Mouse (Mus musculus) midbrain, embryonic 12.5 days (tissue): ENCODE results near the gene Cpne1. TPM values are rescaled to one million over a fixed set of nuclear protein-coding genes. Genes with fewer than 3 reads are reported as not detected.

ENCODE experiments used
- polyA plus RNA-seq: library from polyadenylated mRNA; unstranded; fragments of >200 nt; fragmentation: Nextera tagmentation; extraction: Ambion mirVana; gene quantifications from 2 replicates; pipeline ENCODE4 v1.2.1, GENCODE M21; 2016

The Cpne1 gene
- polyA plus RNA-seq, 1 experiment from 2014 or later: 55.5 TPM

Other genes with a start within 250 kb of the Cpne1 start
- gene Uqcc1, start 181.7 kb downstream of the Cpne1 start, polyA plus RNA-seq: 73.7 and 87.6 TPM in 2 replicates
- not detected in 2 replicates for gene Gm15557, start 171.2 kb downstream of the Cpne1 start, polyA plus RNA-seq
- 0.59 and 1.0 TPM in 2 replicates for gene Gdf5, start 166.6 kb downstream of the Cpne1 start, polyA plus RNA-seq
- gene Cep250, start 155.5 kb downstream of the Cpne1 start, polyA plus RNA-seq: 26.3 and 27.3 TPM in 2 replicates
- gene 6430550D23Rik, start 104.0 kb downstream of the Cpne1 start, polyA plus RNA-seq: 1.2 and 1.9 TPM in 2 replicates
- gene Ergic3, start 103.9 kb downstream of the Cpne1 start, polyA plus RNA-seq: 220 and 236 TPM in 2 replicates
- gene Fer1l4, start 59.0 kb downstream of the Cpne1 start, polyA plus RNA-seq: not detected in 2 replicates
- 8.6 and 8.9 TPM in 2 replicates for gene Spag4, start 46.8 kb downstream of the Cpne1 start, polyA plus RNA-seq
- gene Rbm12, start within 50 bp of the Cpne1 start, polyA plus RNA-seq: 47.4 and 49.5 TPM in 2 replicates
- gene Gm28036, start 15.1 kb upstream of the Cpne1 start, polyA plus RNA-seq: 24.0 and 33.3 TPM in 2 replicates
- gene Romo1, start 32.1 kb upstream of the Cpne1 start, polyA plus RNA-seq: 422 and 434 TPM in 2 replicates
- gene Nfs1, start 32.2 kb upstream of the Cpne1 start, polyA plus RNA-seq: 32.1 and 32.7 TPM in 2 replicates
- 697 and 698 TPM in 2 replicates for gene Rbm39, start 68.3 kb upstream of the Cpne1 start, polyA plus RNA-seq
- gene Phf20, start 84.5 kb upstream of the Cpne1 start, polyA plus RNA-seq: 91.8 and 96.6 TPM in 2 replicates
- gene Cnbd2, start 200.3 kb upstream of the Cpne1 start, polyA plus RNA-seq: 5.9 and 6.3 TPM in 2 replicates
- gene Scand1, start 200.7 kb upstream of the Cpne1 start, polyA plus RNA-seq: 119 and 122 TPM in 2 replicates